Mouse (Mus musculus): ENCODE data around the gene Pogk.

Gene Pogk

GRCm38 (mm10) chr1:166379630-166380231 lies 29.9 kb downstream of the Pogk start:
- DNase-seq (ENCODE audit: extremely low spot score, low read depth, low spot score) = no peak

DNA sequence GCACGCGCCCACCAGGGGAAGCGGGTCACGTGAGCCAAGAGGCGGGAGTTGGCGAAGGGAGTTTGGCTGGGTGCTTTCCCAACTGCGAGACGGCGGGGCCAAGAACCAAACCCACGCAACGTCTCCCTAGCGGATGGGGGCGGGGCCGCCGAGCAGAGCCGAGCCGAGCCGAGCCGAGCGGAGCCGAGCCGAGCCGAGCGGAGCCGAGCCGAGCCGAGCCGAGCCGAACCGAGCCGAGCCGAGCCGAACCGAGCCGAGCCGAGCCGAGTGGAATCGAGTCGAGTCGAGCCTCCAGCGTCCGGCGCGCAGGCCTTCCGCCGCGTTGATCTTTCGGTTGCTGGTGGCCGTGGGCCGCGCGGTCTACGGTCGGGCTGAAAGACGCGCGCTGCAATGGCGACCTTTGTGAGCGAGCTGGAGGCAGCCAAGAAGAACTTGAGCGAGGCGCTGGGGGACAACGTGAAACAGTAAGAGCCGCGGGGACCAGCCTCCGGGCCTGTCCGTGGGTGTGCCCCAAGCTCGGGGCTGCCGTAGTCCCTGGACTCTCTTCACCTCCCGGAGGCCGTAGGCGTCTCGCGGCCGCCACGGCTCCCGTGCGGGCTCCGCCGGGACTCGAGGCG lies 30.5 kb downstream of the Pogk start, which contains the start of gene Tada1:
Gene Tada1 (plus strand): TSS at position 85 of the 617 bp plus-strand sequence.
- no peak for DNase-seq (ENCODE audit: extremely low spot score, low read depth, low spot score)

DNA sequence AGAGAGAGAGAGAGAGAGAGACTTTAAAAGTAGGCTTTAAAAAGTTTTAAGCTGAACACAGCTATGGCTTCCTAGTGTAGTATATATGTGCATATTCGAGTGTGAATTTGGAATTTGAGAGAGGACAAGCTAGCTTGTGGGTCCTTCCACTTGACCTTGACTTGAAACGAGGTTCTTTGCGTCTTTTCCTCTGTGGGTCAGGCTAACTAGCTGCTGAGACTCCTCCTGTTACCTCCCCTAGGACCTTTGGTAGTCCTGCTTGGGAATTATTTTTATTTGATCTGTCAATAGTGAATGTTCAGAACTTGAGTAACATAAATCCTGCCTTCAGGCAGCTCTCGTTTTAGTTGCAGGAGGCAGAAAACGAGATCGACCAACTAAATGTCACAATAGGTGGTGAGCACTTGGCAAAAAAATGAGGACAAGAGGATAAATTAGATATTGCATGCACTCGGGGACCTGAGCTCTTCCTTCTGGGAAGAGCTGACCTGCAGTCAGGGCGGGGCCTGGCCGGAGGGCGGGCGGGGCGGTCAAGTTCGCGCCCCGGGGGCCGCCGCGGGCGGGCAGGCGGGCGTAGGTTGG lies 31.1 kb downstream of the Pogk start:
- no peak for DNase-seq (ENCODE audit: extremely low spot score, low read depth, low spot score)

- DNase-seq (ENCODE audit: extremely low spot score, low read depth, low spot score) = no peak
Measured at GRCm38 (mm10) chr1:166377171-166377570, 32.5 kb downstream of the Pogk start.

DNA sequence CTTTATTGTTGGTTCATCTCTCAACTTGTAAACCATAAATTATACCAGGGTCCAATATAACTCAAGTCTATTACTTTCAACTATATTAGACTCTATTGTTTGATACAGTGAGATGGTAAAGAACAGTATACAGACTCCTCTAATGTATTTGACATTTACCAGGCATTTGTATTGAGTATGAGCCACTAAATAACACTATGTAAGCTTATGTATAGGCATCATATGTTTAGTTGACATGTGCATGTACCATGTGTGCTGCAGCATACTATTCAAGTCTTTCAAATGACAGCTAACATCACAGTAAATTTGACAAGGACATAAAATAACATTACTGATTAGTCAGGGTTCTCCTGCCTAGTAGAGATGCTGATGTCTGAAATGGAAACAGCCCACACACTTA lies 46.5 kb downstream of the Pogk start:
- no peak for DNase-seq (ENCODE audit: extremely low spot score, low read depth, low spot score)

- DNase-seq (ENCODE audit: extremely low spot score, low read depth, low spot score) = no peak
Measured at GRCm38 (mm10) chr1:166362659-166363058, 47.0 kb downstream of the Pogk start.

DNA sequence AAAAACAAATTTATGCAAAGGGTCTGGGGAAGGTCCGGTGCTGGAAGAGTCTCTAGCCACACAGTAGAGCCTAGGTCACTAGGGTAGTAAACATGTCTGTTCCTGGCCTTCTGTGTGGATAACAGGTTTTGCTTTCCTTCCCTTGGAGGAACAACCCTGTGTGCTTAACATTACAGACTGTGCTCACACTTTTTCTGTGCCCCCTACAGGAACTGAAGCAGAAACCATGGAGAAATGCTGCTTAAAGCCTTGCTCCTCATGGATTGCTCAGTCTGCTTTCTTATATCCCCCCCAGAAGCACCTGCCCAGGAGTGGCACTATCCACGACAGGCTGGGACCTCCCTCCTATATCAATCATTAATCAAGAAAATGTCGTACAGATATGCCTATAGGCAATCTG lies 47.8 kb downstream of the Pogk start:
- DNase-seq (ENCODE audit: extremely low spot score, low read depth, low spot score) = no peak

DNA sequence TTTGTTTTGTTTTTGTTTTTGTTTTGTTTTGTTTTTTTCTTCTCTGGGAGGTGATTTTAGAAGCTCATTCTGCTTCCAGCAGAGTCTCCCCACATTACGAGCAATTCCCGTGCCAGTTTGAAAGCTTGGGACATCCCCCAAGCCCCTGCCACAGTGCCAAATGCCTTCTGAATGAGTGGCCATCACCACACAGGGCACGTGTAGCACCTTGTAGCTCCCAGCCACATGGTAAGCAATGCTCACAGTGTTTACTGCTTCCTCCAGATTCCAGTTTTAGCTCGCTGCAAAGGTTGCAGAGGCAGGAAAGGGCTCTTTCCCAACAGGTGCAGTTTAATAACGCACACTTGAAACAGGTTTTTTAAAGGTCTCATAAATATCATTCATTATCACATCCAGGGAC lies 48.8 kb downstream of the Pogk start:
- no peak for DNase-seq (ENCODE audit: extremely low spot score, low read depth, low spot score)

DNA sequence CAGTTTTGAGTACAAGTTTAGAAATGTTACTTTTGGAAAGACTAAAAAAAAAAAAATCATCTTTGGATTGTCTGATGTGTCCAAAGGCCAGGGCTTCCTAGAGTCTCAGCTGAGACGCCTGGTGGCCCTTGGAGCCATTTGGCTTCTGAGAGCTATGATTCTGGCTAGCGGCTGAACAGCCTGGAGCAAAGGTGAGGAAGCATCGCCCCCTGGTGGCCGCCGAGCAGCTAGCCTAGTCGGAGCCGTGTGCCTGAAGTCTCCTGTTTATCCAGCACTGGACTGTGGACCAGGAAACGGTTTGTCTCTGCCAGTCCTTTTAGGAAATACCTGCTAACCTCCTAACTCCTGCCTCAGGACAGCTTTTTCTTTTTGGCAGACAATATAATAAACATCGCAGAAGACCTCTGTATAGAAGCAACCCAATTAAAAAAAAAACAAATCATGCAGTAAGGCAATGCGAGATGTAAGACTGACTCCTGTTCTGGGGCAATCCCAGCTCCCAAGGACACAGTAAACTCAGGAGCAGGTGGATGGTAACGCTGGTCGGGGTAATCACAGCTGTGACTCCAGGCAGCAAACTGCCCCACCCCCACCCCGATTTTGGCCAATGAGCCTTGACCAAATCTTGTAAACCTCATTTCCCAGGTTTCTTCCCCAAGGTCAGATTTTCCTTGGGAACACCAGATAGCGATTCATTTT lies 49.4 kb downstream of the Pogk start:
- no peak for DNase-seq (ENCODE audit: extremely low spot score, low read depth, low spot score)

DNA sequence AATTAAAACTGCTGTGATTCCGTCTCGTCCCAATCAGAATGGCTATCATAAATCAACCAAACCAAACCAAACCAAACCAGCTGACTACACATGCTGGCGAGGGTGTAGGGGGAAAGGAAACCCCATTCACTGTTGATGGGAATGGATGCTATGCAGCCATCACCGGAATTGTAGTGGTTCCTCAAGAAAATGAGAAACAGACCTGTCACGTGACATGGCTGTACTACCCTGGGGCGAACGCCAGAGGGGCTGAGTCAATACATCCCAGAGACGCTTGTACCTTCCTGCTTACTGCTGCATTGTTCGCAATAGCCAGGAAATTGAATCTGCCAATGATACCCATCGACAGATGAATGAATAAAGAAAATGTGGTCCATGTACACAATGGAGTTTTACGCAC lies 59.9 kb downstream of the Pogk start:
- DNase-seq (ENCODE audit: extremely low spot score, low read depth, low spot score) = no peak

DNA sequence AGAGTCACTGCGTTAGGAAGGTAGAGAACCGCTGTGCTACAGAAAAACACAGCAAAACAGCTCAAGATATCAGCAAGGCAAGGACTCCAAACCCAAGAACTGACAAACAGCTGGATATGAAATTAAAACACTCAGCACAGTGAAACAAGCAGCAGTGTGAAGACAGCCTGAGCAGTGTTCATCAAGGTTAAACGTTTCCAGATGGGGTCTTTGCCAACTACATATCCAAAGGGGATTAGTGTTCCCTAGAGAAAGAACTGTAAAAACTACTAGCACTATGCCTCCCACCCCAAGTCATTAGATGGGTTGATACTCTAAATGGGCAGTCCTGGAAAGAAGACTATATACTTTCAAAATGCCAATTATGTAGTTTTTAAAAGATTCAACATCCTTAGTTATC lies 60.3 kb downstream of the Pogk start:
- DNase-seq (ENCODE audit: extremely low spot score, low read depth, low spot score) = peak; percentile 79

DNA sequence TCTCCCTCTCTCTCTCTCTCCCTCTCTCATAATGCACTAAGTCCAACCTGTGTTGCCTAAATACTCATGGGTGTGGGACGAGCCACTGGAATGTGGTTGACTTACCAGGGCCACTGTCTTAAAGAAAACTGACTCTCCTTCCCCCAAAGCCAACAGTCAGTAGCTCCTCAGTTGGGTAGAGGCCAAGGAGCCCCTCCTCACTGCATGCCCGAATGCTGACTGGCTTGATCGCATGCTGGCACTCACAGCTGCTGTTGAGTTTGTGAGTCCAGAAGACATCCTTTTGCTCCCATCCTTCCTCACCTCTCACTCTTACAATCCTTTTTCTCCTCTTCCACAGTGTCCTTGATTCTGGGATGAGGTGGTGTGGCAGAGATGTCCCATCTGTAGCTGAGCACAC lies 62.8 kb downstream of the Pogk start:
- DNase-seq (ENCODE audit: extremely low spot score, low read depth, low spot score) = no peak

DNA sequence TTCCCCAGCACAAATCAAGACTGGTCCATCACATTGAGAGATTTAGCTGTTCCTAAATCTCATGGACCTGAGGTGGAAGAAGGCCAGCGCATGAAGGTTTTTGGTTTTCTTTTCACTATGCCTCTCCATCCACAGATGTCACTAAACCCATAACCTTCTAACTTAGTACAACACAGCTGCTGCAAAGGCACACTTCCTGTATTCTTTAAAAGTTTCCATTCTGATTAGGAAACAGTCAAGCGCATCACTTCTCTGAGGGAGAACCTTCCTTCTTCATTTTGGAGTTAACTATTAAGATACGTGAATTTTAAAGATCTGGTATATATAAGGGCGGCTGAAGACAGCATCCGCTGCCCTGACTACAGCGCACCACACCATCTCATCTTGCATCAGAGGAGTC lies 64.1 kb downstream of the Pogk start:
- no peak for DNase-seq (ENCODE audit: extremely low spot score, low read depth, low spot score)

GRCm38 (mm10) chr1:166344300-166345077 lies 65.2 kb downstream of the Pogk start:
- DNase-seq (ENCODE audit: extremely low spot score, low read depth, low spot score) = no peak

GRCm38 (mm10) chr1:166343586-166343985 lies 66.1 kb downstream of the Pogk start:
- DNase-seq (ENCODE audit: extremely low spot score, low read depth, low spot score) = no peak

- DNase-seq (ENCODE audit: extremely low spot score, low read depth, low spot score) = no peak
Measured at GRCm38 (mm10) chr1:166342539-166342938, 67.1 kb downstream of the Pogk start.

- DNase-seq (ENCODE audit: extremely low spot score, low read depth, low spot score) = no peak
Measured at GRCm38 (mm10) chr1:166342060-166342459, 67.6 kb downstream of the Pogk start.

- no peak for DNase-seq (ENCODE audit: extremely low spot score, low read depth, low spot score)
Measured at GRCm38 (mm10) chr1:166339110-166339509, 70.6 kb downstream of the Pogk start.
